Mouse (Mus musculus): ENCODE data around the gene Slc46a1. TPM values are rescaled to one million over a fixed set of nuclear protein-coding genes. Genes with fewer than 3 reads are reported as not detected.

Slc46a1 gene
- polyA plus RNA-seq, 1 experiment from 2014 or later: 8.7 TPM

- H3K4me1 ChIP-seq (ENCODE audit: control insufficient read depth, low read depth, low read length): no peaks in the 10 kb centered on the region
- no peak overlapping the region for H3K4me3 ChIP-seq (ENCODE audit: low read depth, low read length)
- H3K27me3 ChIP-seq (ENCODE audit: control insufficient read depth, insufficient read depth, low read depth, low read length): no peaks in the 10 kb centered on the region
- no peak overlapping the region for H3K4me2 ChIP-seq (ENCODE audit: low read depth, low read length)
- no peaks in the 10 kb centered on the region for H3K9me3 ChIP-seq (replicated peaks; ENCODE audit: control insufficient read depth, low read length)
- no peak overlapping the region for H3K27ac ChIP-seq (ENCODE audit: low read length)
- H3K9ac ChIP-seq (ENCODE audit: low read depth, low read length): no peak overlapping the region
- no peak for ATAC-seq (ENCODE audit: low read depth)
- 79% methylated on average over 1 of the region's 1 CpGs for WGBS (ENCODE audit: insufficient replicate concordance)
- H3K36me3 ChIP-seq (ENCODE audit: control insufficient read depth, insufficient read depth): no peaks in the 10 kb centered on the region
Measured at GRCm38 (mm10) chr11:78448242-78448641, 17.3 kb upstream of the Slc46a1 start.

DNA sequence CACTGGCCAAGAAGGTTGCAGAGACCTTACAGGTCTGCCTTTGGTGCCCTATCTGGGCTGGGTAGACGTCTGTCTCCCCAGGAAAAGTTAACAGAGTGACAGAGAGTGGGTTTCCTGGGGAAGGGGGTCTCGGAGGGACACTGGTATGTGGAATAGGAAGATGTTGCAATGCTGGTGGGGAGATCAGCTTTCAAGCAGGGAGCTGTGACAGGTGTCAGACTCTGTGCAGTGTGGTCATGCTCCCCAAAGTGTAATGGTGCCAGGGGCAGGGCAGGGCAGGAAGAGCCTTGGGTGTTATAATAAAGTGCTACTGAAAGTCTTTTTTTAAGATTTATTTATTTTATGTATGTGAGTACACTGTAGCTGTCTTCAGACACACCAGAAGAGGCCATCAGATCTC is 15.2 kb upstream of the Slc46a1 start:
- H3K9ac ChIP-seq (ENCODE audit: low read depth, low read length): no peak overlapping the region
- no peak for ATAC-seq (ENCODE audit: low read depth)
- no peak overlapping the region for H3K4me3 ChIP-seq (ENCODE audit: low read depth, low read length)
- H3K36me3 ChIP-seq (ENCODE audit: control insufficient read depth, insufficient read depth): no peaks in the 10 kb centered on the region
- no peaks in the 10 kb centered on the region for H3K9me3 ChIP-seq (replicated peaks; ENCODE audit: control insufficient read depth, low read length)
- no peak overlapping the region for H3K4me2 ChIP-seq (ENCODE audit: low read depth, low read length)
- H3K27ac ChIP-seq (ENCODE audit: low read length): no peak overlapping the region
- H3K27me3 ChIP-seq (ENCODE audit: control insufficient read depth, insufficient read depth, low read depth, low read length): no peaks in the 10 kb centered on the region
- 18% methylated on average over 2 of the region's 2 CpGs for WGBS (ENCODE audit: insufficient replicate concordance)
- no peaks in the 10 kb centered on the region for H3K4me1 ChIP-seq (ENCODE audit: control insufficient read depth, low read depth, low read length)

- Histone ChIP-seq H3K36me3 (ENCODE audit: control insufficient read depth, insufficient read depth) (no peaks in the 10 kb centered on the region), H3K9ac (ENCODE audit: low read depth, low read length) (no peak overlapping the region), H3K27me3 (ENCODE audit: control insufficient read depth, insufficient read depth, low read depth, low read length) (no peaks in the 10 kb centered on the region; the same call in 1 of the 2 replicates), H3K4me3 (ENCODE audit: low read depth, low read length) (no peak overlapping the region), H3K27ac (ENCODE audit: low read length) (no peak overlapping the region), H3K4me1 (ENCODE audit: control insufficient read depth, low read depth, low read length) (no peaks in the 10 kb centered on the region; the same call in 1 of the 2 replicates), H3K4me2 (ENCODE audit: low read depth, low read length) (no peak overlapping the region), H3K9me3 (replicated peaks; ENCODE audit: control insufficient read depth, low read length) (no peaks in the 10 kb centered on the region)
- ATAC-seq (ENCODE audit: low read depth): no peak
- 15% methylated on average over 4 of the region's 4 CpGs for WGBS (ENCODE audit: insufficient replicate concordance)
Measured at GRCm38 (mm10) chr11:78453675-78454074, 11.8 kb upstream of the Slc46a1 start.

- Histone ChIP-seq H3K4me3 (ENCODE audit: low read depth, low read length) (no peak overlapping the region), H3K4me2 (ENCODE audit: low read depth, low read length) (no peak overlapping the region), H3K27ac (ENCODE audit: low read length) (no peak overlapping the region), H3K9ac (ENCODE audit: low read depth, low read length) (no peak overlapping the region), H3K4me1 (ENCODE audit: control insufficient read depth, low read depth, low read length) (no peaks in the 10 kb centered on the region; the same call in 1 of the 2 replicates), H3K9me3 (replicated peaks; ENCODE audit: control insufficient read depth, low read length) (no peaks in the 10 kb centered on the region), H3K36me3 (ENCODE audit: control insufficient read depth, insufficient read depth) (no peaks in the 10 kb centered on the region), H3K27me3 (ENCODE audit: control insufficient read depth, insufficient read depth, low read depth, low read length) (no peaks in the 10 kb centered on the region; the same call in 1 of the 2 replicates)
- no peak for ATAC-seq (ENCODE audit: low read depth)
- WGBS (ENCODE audit: insufficient replicate concordance): 59% methylated on average over 7 of the region's 7 CpGs
Measured at GRCm38 (mm10) chr11:78454276-78454675, 11.2 kb upstream of the Slc46a1 start.

- WGBS (ENCODE audit: insufficient replicate concordance): 29% methylated on average over 5 of the region's 5 CpGs
- H3K4me3 ChIP-seq (ENCODE audit: low read depth, low read length): no peak overlapping the region
- no peak overlapping the region for H3K9ac ChIP-seq (ENCODE audit: low read depth, low read length)
- H3K36me3 ChIP-seq (ENCODE audit: control insufficient read depth, insufficient read depth): no peaks in the 10 kb centered on the region
- no peaks in the 10 kb centered on the region for H3K9me3 ChIP-seq (replicated peaks; ENCODE audit: control insufficient read depth, low read length)
- no peak overlapping the region for H3K4me2 ChIP-seq (ENCODE audit: low read depth, low read length)
- no peak overlapping the region for H3K27ac ChIP-seq (ENCODE audit: low read length)
- H3K4me1 ChIP-seq (ENCODE audit: control insufficient read depth, low read depth, low read length): no peaks in the 10 kb centered on the region; the same call in 1 of the 2 replicates
- no peak for ATAC-seq (ENCODE audit: low read depth)
- no peaks in the 10 kb centered on the region; the same call in 1 of the 2 replicates for H3K27me3 ChIP-seq (ENCODE audit: control insufficient read depth, insufficient read depth, low read depth, low read length)
Measured at GRCm38 (mm10) chr11:78455308-78455707, 10.2 kb upstream of the Slc46a1 start.

DNA sequence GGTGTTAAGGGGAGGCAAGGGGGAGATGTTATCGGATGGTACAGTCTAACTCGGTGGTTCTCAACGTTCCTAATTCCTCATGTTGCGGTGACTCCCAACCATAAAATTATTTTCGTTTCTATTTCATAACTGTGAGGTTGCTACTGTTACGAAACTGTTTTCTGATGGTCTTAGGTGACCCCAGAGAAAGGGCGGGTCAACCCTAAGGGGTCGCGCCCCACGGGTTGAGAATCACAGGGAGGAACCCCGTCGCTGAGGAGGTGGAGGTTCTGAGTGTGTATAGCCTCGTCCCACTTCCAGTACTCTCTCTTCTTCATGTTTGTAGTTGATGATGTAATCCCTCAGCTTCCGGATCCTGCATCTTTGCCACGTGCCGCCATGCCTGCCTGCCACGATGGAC is 6.8 kb upstream of the Slc46a1 start:
- Histone ChIP-seq H3K27ac (ENCODE audit: low read length) (no peak overlapping the region), H3K27me3 (ENCODE audit: control insufficient read depth, insufficient read depth, low read depth, low read length) (no peaks in the 10 kb centered on the region; the same call in 1 of the 2 replicates), H3K9me3 (replicated peaks; ENCODE audit: control insufficient read depth, low read length) (peaks cover 4% of the 10 kb centered on the region; the same call in 1 of the 2 replicates), H3K36me3 (ENCODE audit: control insufficient read depth, insufficient read depth) (no peaks in the 10 kb centered on the region), H3K9ac (ENCODE audit: low read depth, low read length) (no peak overlapping the region), H3K4me1 (ENCODE audit: control insufficient read depth, low read depth, low read length) (peaks cover 4% of the 10 kb centered on the region), H3K4me3 (ENCODE audit: low read depth, low read length) (no peak overlapping the region), H3K4me2 (ENCODE audit: low read depth, low read length) (no peak overlapping the region)
- WGBS (ENCODE audit: insufficient replicate concordance): 62% methylated on average over 17 of the region's 17 CpGs
- ATAC-seq (ENCODE audit: low read depth): no peak

GRCm38 (mm10) chr11:78461894-78462293 is 3.6 kb upstream of the Slc46a1 start:
- ATAC-seq (ENCODE audit: low read depth): no peak
- H3K27me3 ChIP-seq (ENCODE audit: control insufficient read depth, insufficient read depth, low read depth, low read length): no peaks in the 10 kb centered on the region
- 60% methylated on average over 1 of the region's 1 CpGs for WGBS (ENCODE audit: insufficient replicate concordance)

DNA sequence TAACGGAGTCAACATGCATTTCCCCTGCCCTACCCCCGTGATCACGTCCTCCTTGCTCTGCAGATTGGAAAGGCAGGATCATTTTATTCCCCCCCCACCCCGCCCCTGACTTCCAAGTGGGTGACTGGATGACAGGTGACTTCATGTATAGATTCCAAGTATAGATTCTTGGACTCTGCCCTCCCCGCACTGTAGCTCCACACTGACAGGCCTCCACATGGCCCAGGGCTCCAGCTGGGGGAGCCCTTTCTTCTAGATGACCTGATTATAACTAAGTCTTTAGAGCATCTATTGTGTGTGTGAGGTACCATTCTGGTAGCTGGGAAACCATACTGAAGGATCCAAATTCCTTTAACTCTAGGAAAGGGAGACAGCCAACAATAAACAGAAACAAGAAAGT is 2.8 kb upstream of the Slc46a1 start:
- H3K4me1 ChIP-seq (ENCODE audit: control insufficient read depth, low read depth, low read length): peaks cover 24% of the 10 kb centered on the region
- H3K9me3 ChIP-seq (replicated peaks; ENCODE audit: control insufficient read depth, low read length): peaks cover 4% of the 10 kb centered on the region; the same call in 1 of the 2 replicates
- ATAC-seq (ENCODE audit: low read depth): no peak

More at GRCm38 (mm10) chr11:78461894-78462293, 3.6 kb upstream of the Slc46a1 start:
- Histone ChIP-seq H3K9me3 (replicated peaks; ENCODE audit: control insufficient read depth, low read length) (peaks cover 4% of the 10 kb centered on the region; the same call in 1 of the 2 replicates), H3K9ac (ENCODE audit: low read depth, low read length) (no peak overlapping the region), H3K4me3 (ENCODE audit: low read depth, low read length) (no peak overlapping the region), H3K36me3 (ENCODE audit: control insufficient read depth, insufficient read depth) (no peaks in the 10 kb centered on the region), H3K27ac (ENCODE audit: low read length) (no peak overlapping the region), H3K4me1 (ENCODE audit: control insufficient read depth, low read depth, low read length) (peaks cover 24% of the 10 kb centered on the region), H3K4me2 (ENCODE audit: low read depth, low read length) (no peak overlapping the region)

DNA sequence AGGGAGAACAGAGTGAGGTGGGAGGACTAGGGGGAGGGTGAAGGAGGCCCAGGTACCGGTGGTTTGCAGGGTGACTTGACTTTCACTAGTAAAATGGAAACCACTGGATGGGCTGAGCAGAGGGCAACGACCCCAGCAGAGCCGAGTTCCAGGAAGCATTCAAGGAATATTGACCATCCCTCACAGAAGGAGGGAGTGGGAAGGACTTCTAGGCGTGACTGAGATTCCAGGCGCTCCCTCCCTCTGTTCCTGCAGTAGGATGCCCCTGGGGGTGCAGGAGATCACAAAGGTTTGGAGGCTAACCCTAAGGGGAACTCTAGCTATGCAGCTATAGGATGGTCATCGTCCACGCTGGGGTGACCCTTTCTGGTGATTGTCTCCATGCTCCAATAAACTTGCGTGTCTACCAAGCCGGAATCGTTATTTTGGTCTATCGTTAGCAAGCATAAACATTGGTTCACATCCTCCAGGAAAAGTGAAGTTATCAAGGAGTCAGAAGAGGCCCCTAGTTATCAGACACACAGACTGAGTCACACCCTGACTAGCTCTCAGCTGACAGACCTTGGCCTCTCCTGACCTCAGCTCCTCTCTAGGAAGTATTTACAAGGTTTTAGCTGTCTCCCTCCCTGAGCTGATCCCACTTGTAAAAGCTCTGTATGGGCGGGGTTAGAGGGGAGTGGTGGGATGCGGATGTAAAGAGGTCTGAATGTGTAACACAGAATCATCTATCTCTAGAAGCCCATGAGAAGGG is 2.0 kb upstream of the Slc46a1 start:
- WGBS (ENCODE audit: insufficient replicate concordance): 45% methylated on average over 13 of the region's 13 CpGs
- Histone ChIP-seq H3K9ac (ENCODE audit: low read depth, low read length) (no peak overlapping the region), H3K4me3 (ENCODE audit: low read depth, low read length) (no peak overlapping the region), H3K4me1 (ENCODE audit: control insufficient read depth, low read depth, low read length) (peaks cover 24% of the 10 kb centered on the region), H3K9me3 (replicated peaks; ENCODE audit: control insufficient read depth, low read length) (peaks cover 4% of the 10 kb centered on the region; the same call in 1 of the 2 replicates), H3K27me3 (ENCODE audit: control insufficient read depth, insufficient read depth, low read depth, low read length) (no peaks in the 10 kb centered on the region), H3K36me3 (ENCODE audit: control insufficient read depth, insufficient read depth) (no peaks in the 10 kb centered on the region), H3K4me2 (ENCODE audit: low read depth, low read length) (no peak overlapping the region), H3K27ac (ENCODE audit: low read length) (no peak overlapping the region)
- ATAC-seq (ENCODE audit: low read depth): no peak

More for the DNA sequence above, 2.8 kb upstream of the Slc46a1 start:
- H3K27ac ChIP-seq (ENCODE audit: low read length): no peak overlapping the region
- no peaks in the 10 kb centered on the region for H3K36me3 ChIP-seq (ENCODE audit: control insufficient read depth, insufficient read depth)
- H3K27me3 ChIP-seq (ENCODE audit: control insufficient read depth, insufficient read depth, low read depth, low read length): no peaks in the 10 kb centered on the region
- no peak overlapping the region for H3K9ac ChIP-seq (ENCODE audit: low read depth, low read length)
- no peak overlapping the region for H3K4me2 ChIP-seq (ENCODE audit: low read depth, low read length)
- WGBS (ENCODE audit: insufficient replicate concordance): 59% methylated on average over 5 of the region's 5 CpGs
- no peak overlapping the region for H3K4me3 ChIP-seq (ENCODE audit: low read depth, low read length)

All from liver, embryonic 16.5 days (tissue).